Mouse (Mus musculus) ES-E14 (cell line): ENCODE results near the gene Olfr1098. TPM values are rescaled to one million over a fixed set of nuclear protein-coding genes. Genes with fewer than 3 reads are reported as not detected.

ENCODE experiments used
- DNase-seq: peaks from one replicate; pipeline ENCODE4 v3.0.0-alpha.2; 2013; ENCODE audit warnings: low read depth, low spot score
- H3K27ac ChIP-seq: 2 replicates; pipeline ENCODE4 v1.5.1; 2012; ENCODE audit warnings: low read depth, mild to moderate bottlenecking, low read length, moderate library complexity, mixed read lengths; ENCODE audit not compliant: poor library complexity, insufficient read depth, severe bottlenecking
- H3K36me3 ChIP-seq: 2 replicates; pipeline ENCODE4 v1.6.1; 2012; ENCODE audit warnings: mild to moderate bottlenecking, low read length, moderate library complexity, mixed read lengths; ENCODE audit not compliant: control insufficient read depth, poor library complexity, insufficient read depth, severe bottlenecking
- H3K4me1 ChIP-seq, 2 experiments: fragments of 150-350 bp in 1 of 2; sonication (generic) in 1 of 2; 2 replicates each; pipeline ENCODE4 v1.6.1; 2012; ENCODE audit warnings: low read length in 2 of 2, mild to moderate bottlenecking in 1 of 2, mixed read lengths in 1 of 2; ENCODE audit not compliant: control insufficient read depth in 2 of 2, insufficient read depth in 2 of 2, poor library complexity in 1 of 2
- H3K4me3 ChIP-seq, 2 experiments: fragments of 150-350 bp in 1 of 2; sonication (generic) in 1 of 2; 2 replicates each; pipeline ENCODE4 v1.5.1; 2012; ENCODE audit warnings: low read length in 2 of 2, low read depth in 1 of 2, mild to moderate bottlenecking in 1 of 2, mixed read lengths in 1 of 2; ENCODE audit not compliant: insufficient read depth in 1 of 2, poor library complexity in 1 of 2, severe bottlenecking in 1 of 2
- H3K9ac ChIP-seq: 2 replicates; pipeline ENCODE4 v1.6.1; 2012; ENCODE audit warnings: low read depth, mild to moderate bottlenecking, low read length, mixed read lengths; ENCODE audit not compliant: poor library complexity, insufficient read depth, severe bottlenecking
- H3K9me3 ChIP-seq: fragments of 150-350 bp; sonication (generic); 2 replicates; pipeline ENCODE4 v1.6.1; 2012; ENCODE audit warnings: low read depth, mild to moderate bottlenecking, low read length; ENCODE audit not compliant: control insufficient read depth, insufficient read depth
- CHD2 ChIP-seq: IDR thresholded peaks from 2 replicates; pipeline ENCODE4 v1.6.1; 2014; ENCODE audit warnings: mild to moderate bottlenecking, low read depth, low read length, inconsistent platforms
- HCFC1 ChIP-seq: IDR thresholded peaks from 2 replicates; pipeline ENCODE4 v1.6.1; 2012; ENCODE audit warnings: low read length, inconsistent platforms, borderline replicate concordance; ENCODE audit not compliant: insufficient read depth
- MAFK ChIP-seq: IDR thresholded peaks from 2 replicates; pipeline ENCODE4 v1.6.1; 2014; ENCODE audit warnings: mild to moderate bottlenecking, low read depth, low read length, inconsistent platforms; ENCODE audit not compliant: insufficient read depth
- ZC3H11A ChIP-seq: IDR thresholded peaks from 2 replicates; pipeline ENCODE4 v1.6.1; 2012; ENCODE audit warnings: low read depth, mild to moderate bottlenecking, inconsistent platforms, low read length, borderline replicate concordance
- ZNF384 ChIP-seq: IDR thresholded peaks from 2 replicates; pipeline ENCODE4 v1.6.1; 2012; ENCODE audit warnings: low read depth, low read length, inconsistent platforms
- in situ Hi-C, 2 experiments: fragments of 600-800 bp; cut with MboI; formaldehyde crosslinking; loops; one replicate each; pipeline ENCODE4 v1.15.1; 2025; ENCODE audit warnings: low sequenced_read_pairs in 2 of 2, inconsistent platforms in 1 of 2; ENCODE audit not compliant: unreplicated experiment in 2 of 2
- total RNA-seq: library from RNA; depleted of rRNA; stranded (reverse); fragments of 300-350 nt; gene quantifications from 2 replicates; pipeline ENCODE4 v1.2.3, GENCODE M21; 2012; rRNA removed

The Olfr1098 gene
- total RNA-seq, 1 experiment: not detected

DNA sequence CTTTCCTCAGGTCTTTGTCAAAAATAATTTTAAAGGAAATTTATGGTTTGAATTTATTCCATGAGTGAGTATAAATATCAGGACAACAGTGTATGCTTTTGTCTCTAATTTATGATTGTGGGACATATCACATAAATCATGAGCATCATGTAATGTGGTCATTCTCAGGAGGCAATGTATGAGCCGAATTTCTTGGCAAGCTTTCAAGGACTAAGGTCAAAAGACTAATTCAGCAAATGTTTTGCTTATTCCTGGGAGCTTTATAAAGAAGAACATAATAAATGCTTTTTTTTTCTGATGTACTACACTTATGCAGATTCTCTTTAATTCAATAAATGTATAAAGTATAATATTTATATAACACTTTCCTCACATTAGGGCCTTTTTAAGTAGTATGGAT lies 49.6 kb downstream of the Olfr1098 start, which contains the start of gene Gm13723:
Gene Gm13723, minus strand, starts transcription at position 101 of the 400 bp plus-strand sequence.
- TF ChIP-seq CHD2 (no peak), HCFC1 (no peak), ZNF384 (no peak), MAFK (no peak), ZC3H11A (no peak)
- H3K36me3 ChIP-seq: no peaks in the 10 kb centered on the region

More for the DNA sequence above, 49.6 kb downstream of the Olfr1098 start, which contains the start of gene Gm13723:
- Histone ChIP-seq H3K27ac (no peak within 1 kb of the TSS), H3K4me1 (no peaks in the 10 kb centered on the region), H3K9ac (no peak within 1 kb of the TSS), H3K9me3 (no peaks in the 10 kb centered on the region), H3K4me3 (no peak within 1 kb of the TSS)
- DNase-seq: no peak
- in situ Hi-C loops: no loop called here

Other genes starting within 250 kb of the Olfr1098 start
- gene Olfr1086, start 244.5 kb downstream of the Olfr1098 start, total RNA-seq: not detected in 2 replicates
- gene Olfr1087, start 226.2 kb downstream of the Olfr1098 start, total RNA-seq: not detected in 2 replicates
- gene Olfr1089, start 190.8 kb downstream of the Olfr1098 start, total RNA-seq: not detected in 2 replicates
- gene Olfr1090, start 165.6 kb downstream of the Olfr1098 start, total RNA-seq: not detected in 2 replicates
- gene Olfr1093, start 142.1 kb downstream of the Olfr1098 start, total RNA-seq: not detected in 2 replicates
- gene Olfr141, start 114.5 kb downstream of the Olfr1098 start, total RNA-seq: not detected in 2 replicates
- gene Olfr1094, start 99.9 kb downstream of the Olfr1098 start, total RNA-seq: not detected in 2 replicates
- not detected in 2 replicates for gene Olfr1095, start 72.8 kb downstream of the Olfr1098 start, total RNA-seq
- gene Gm13723, start 49.7 kb downstream of the Olfr1098 start, total RNA-seq: not detected in 2 replicates
- gene Olfr1097, start 32.3 kb downstream of the Olfr1098 start, total RNA-seq: not detected in 2 replicates
- not detected in 2 replicates for gene Olfr1099, start 36.1 kb upstream of the Olfr1098 start, total RNA-seq
- not detected in 2 replicates for gene Olfr1100, start 55.4 kb upstream of the Olfr1098 start, total RNA-seq
- gene Olfr1101, start 66.7 kb upstream of the Olfr1098 start, total RNA-seq: not detected in 2 replicates
- gene Olfr1102, start 73.9 kb upstream of the Olfr1098 start, total RNA-seq: not detected in 2 replicates
- not detected in 2 replicates for gene Olfr1104, start 102.5 kb upstream of the Olfr1098 start, total RNA-seq
- gene Olfr1105, start 112.0 kb upstream of the Olfr1098 start, total RNA-seq: not detected in 2 replicates
- gene Olfr1106, start 127.7 kb upstream of the Olfr1098 start, total RNA-seq: not detected in 2 replicates
- not detected in 2 replicates for gene Olfr1107, start 151.3 kb upstream of the Olfr1098 start, total RNA-seq
- not detected in 2 replicates for gene Olfr1109, start 171.5 kb upstream of the Olfr1098 start, total RNA-seq
- not detected in 2 replicates for gene Olfr259, start 190.0 kb upstream of the Olfr1098 start, total RNA-seq
- not detected in 2 replicates for gene Olfr1110, start 215.8 kb upstream of the Olfr1098 start, total RNA-seq
- not detected in 2 replicates for gene Olfr1111, start 228.1 kb upstream of the Olfr1098 start, total RNA-seq